Mouse (Mus musculus): ENCODE data around the gene 4930455H04Rik.

GRCm38 (mm10) chr3:116953366-116953765 is 14.7 kb upstream of the 4930455H04Rik start:
- TF ChIP-seq CTCF (IDR thresholded peaks at IDR 0.05; ENCODE audit: extremely low read depth, insufficient read depth, low read length), result no peak
- TF ChIP-seq POLR2A (IDR thresholded peaks at IDR 0.05; ENCODE audit: extremely low read depth, insufficient read depth, low read length), result no peak

Measured in cortical plate, adult 2 months (tissue).